Mouse (Mus musculus) erythroblast, embryonic 14.5 days (primary cell): ENCODE results near the gene Slc7a11.

Experiments
- GATA1 ChIP-seq: IDR thresholded peaks from 2 replicates; pipeline ENCODE4 v1.6.1; 2012; ENCODE audit warnings: low read length, inconsistent platforms, mixed read lengths
- TAL1 ChIP-seq: IDR thresholded peaks from 3 replicates; pipeline ENCODE4 v1.6.1; 2012; ENCODE audit warnings: low read length, inconsistent platforms, mixed read lengths

DNA sequence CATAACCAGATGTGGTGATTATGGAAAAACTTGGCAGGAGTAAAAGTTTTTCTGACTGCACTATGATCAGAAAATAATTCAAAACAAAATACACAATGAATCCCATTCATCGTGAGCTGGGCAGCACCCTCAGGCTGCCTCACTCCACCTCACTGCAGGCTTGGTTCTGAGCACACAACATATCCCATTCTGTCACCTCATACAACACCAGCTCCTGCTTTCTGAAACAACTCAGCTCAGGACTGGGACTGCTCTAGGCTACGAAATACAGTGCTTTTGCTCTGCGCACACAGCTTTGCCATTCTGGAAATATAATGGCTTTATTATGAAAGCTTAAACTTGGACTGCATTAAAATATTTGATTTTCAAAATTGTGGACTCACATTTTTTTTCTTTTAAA lies 79.8 kb downstream of the Slc7a11 start:
- TF ChIP-seq TAL1 (no peak), GATA1 (no peak)
